ENCODE assay signal across 7 mouse cellular contexts in genomic region chr10:111543781-111544260, GRCm38 (mm10). TPM values are rescaled to one million over a fixed set of nuclear protein-coding genes. Genes with fewer than 3 reads are reported as not detected.
DNase-seq lines count a peak whose midpoint lies in the region; ATAC-seq and TF ChIP-seq lines count a peak whose summit lies in the region.

No protein-coding gene starts in this region.

- no peak for TF ChIP-seq CTCF in G1E (IDR thresholded peaks at IDR 0.05; ENCODE audit: low read depth, low read length)

- DNase-seq in G1E (ENCODE audit: low spot score) = no peak
- DNase-seq in adipocyte (ENCODE audit: low spot score) = peak; percentile 72
- DNase-seq in heart, adult 8-10 months (ENCODE audit: low spot score) = peak; percentile 59
- DNase-seq in spleen, postnatal 4 days (ENCODE audit: low spot score in 2 of 2) = no peak
- no peak for DNase-seq in right cerebral cortex, postnatal 4 days

- H3K4me2 ChIP-seq in kidney, embryonic 15.5 days = no peak overlapping the region

- no peak overlapping the region for H3K9ac ChIP-seq in kidney, embryonic 15.5 days

- no peaks in the 10 kb centered on the region for H3K9me3 ChIP-seq in G1E (replicated peaks)
- no peaks in the 10 kb centered on the region for H3K9me3 ChIP-seq in kidney, embryonic 15.5 days (replicated peaks)

- ATAC-seq in G1E (ENCODE audit: extremely low read depth, insufficient number of reproducible peaks, low FRiP score, poor library complexity, severe bottlenecking) = peak; percentile 19; the same call in 1 of the 2 replicates
- peak; percentile 57 for ATAC-seq in kidney, embryonic 15.5 days (replicated peaks; ENCODE audit: low FRiP score)
- peak; percentile 51 for ATAC-seq in megakaryocyte, adult 5-6 weeks (ENCODE audit: poor library complexity, severe bottlenecking)

- H3K4me1 ChIP-seq in G1E (ENCODE audit: insufficient read depth, low read depth, low read length) = peaks cover 27% of the 10 kb centered on the region
- H3K4me1 ChIP-seq in kidney, embryonic 15.5 days = peaks cover 47% of the 10 kb centered on the region

- H3K36me3 ChIP-seq in G1E (replicated peaks) = no peaks in the 10 kb centered on the region
- no peaks in the 10 kb centered on the region for H3K36me3 ChIP-seq in kidney, embryonic 15.5 days

- WGBS in kidney, embryonic 15.5 days = 18% methylated on average over 7 of the region's 7 CpGs

- H3K27me3 ChIP-seq in G1E (ENCODE audit: insufficient read depth, low read length) = peaks cover 17% of the 10 kb centered on the region; the same call in 1 of the 2 replicates
- H3K27me3 ChIP-seq in kidney, embryonic 15.5 days = no peaks in the 10 kb centered on the region

- peak overlapping the region; percentile 75 for H3K27ac ChIP-seq in kidney, embryonic 15.5 days

- H3K4me3 ChIP-seq in G1E (ENCODE audit: low read depth, low read length) = no peak overlapping the region
- no peak overlapping the region for H3K4me3 ChIP-seq in kidney, embryonic 15.5 days (replicated peaks)

RNA-seq across cellular contexts. Expression of gene Phlda1, which starts 37.7 kb away (rescaled TPM):
- total RNA-seq in G1E (2014; fragmentation: Nextera tagmentation) (17.4 and 23.5 TPM in 2 replicates), G1E (2017) (2.6 and 3.2 TPM in 2 replicates)
- polyA plus RNA-seq in G1E (2012) = 43.1 and 53.2 TPM in 2 replicates
- total RNA-seq in heart, adult 8-10 months (2022) = 10 to 100 TPM; 10.5 to 18.1 (median 12.4) TPM
- polyA plus RNA-seq in kidney, embryonic 15.5 days (2015; fragmentation: Nextera tagmentation; extraction: Ambion mirVana) = 38.2 and 38.6 TPM in 2 replicates
- total RNA-seq in megakaryocyte, adult 5-6 weeks (2015) = 8.6 and 9.1 TPM in 2 replicates
- 0.84 and 1.2 TPM in 2 replicates for total RNA-seq in megakaryocyte, adult 5-6 weeks (2017)

Comparison
In these comparisons a context has a peak if more than half of its experiments do, and no peak if none do; other contexts are left out.
1. DNase-seq: peak in adipocyte (single experiment) and heart, adult 8-10 months (single experiment); none in G1E (single experiment), spleen, postnatal 4 days (0 of 2) and right cerebral cortex, postnatal 4 days (single experiment).
2. Peak in every context shown above with its lines, with median percentiles within 50 percentile points of each other: ATAC-seq.